Mouse (Mus musculus) cerebellum, adult 2 months (tissue): Measurements from ENCODE around the gene Tmem219.

Experiments
- CTCF ChIP-seq: fragments of 200-500 bp; IDR thresholded peaks from 2 replicates; pipeline ENCODE4 v1.5.1; 2011; ENCODE audit warnings: low read depth, mild to moderate bottlenecking, control low read depth, low read length, moderate library complexity, borderline replicate concordance; ENCODE audit not compliant: insufficient read depth
- POLR2A ChIP-seq: fragments of 200-500 bp; IDR thresholded peaks from 2 replicates; pipeline ENCODE4 v1.6.1; 2011; ENCODE audit warnings: low read length, control low read depth, borderline replicate concordance; ENCODE audit not compliant: insufficient read depth

- TF ChIP-seq POLR2A, result peak; percentile 67
- TF ChIP-seq CTCF, result no peak
These were observed 5.8 kb upstream of the Tmem219 start, which contains the start of gene Kctd13 for GRCm38 (mm10) chr7:126928384-126929037.
